Mouse (Mus musculus) kidney, postnatal 4 days (tissue): Measurements from ENCODE around the gene Gm5797.
A peak's percentile ranks its signal among the peaks of the same experiment; 100 is the strongest.
"Not testable (repeated sequence)": the region's sequence is repeated elsewhere in the genome, so short reads cannot be mapped to it uniquely, and the experiment has no call there.

Source experiments
- DNase-seq, 2 experiments: peaks; one replicate each; pipeline ENCODE4 v3.0.0; 2021; ENCODE audit warnings: mixed read lengths in 2 of 2

Gene Gm5797

GRCm38 (mm10) chr14:7332295-7332694, at the start of gene Gm5797:
Gene Gm5797 (minus strand): TSS chr14:7332395.
- not testable (repeated sequence) for DNase-seq

GRCm38 (mm10) chr14:7365034-7365433, 32.8 kb upstream of the Gm5797 start, which contains the start of gene Gm8374:
Gene Gm8374 (minus strand): TSS chr14:7365134.
- not testable (repeated sequence) for DNase-seq

- peak; percentile 15 to 20 for DNase-seq
These were observed 17.1 kb downstream of the Gm5797 start for GRCm38 (mm10) chr14:7315093-7315492.

DNA sequence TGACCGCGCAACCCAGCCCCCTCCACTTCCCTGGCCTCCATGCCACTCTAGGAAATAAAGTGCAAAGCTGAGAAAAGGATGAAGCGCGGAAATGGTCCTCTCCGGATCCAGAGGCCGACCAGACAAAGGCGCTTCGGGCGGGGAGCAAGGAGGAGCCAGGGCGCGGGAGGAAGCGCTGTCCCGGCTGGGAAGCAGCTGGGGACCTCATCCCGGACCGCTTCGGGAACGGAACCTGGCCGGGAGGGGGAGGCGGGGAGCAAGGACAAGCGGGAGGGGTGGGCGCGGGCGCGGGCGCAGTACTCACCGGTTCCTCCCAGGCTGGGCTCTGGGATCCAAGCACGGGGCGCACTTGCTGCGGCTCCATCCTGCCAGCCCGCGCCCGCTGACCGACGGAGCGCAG, 17.5 kb downstream of the Gm5797 start, which contains the start of gene Gm3739:
Gene Gm3739 (minus strand): TSS at position 389 of the 400 bp plus-strand sequence.
- peak; percentile 15 to 28 for DNase-seq
